Mouse (Mus musculus) stomach, embryonic 15.5 days (tissue): ENCODE data around the gene Map1b. TPM values are rescaled to one million over a fixed set of nuclear protein-coding genes. Genes with fewer than 3 reads are reported as not detected.

Experiments used
- ATAC-seq: fragments of 200-750 bp; cut with Nextera tagmentation; 2 replicates; pipeline ENCODE4 v1.8.0; 2017; ENCODE audit warnings: low read depth, moderate number of reproducible peaks, moderate TSS enrichment; ENCODE audit not compliant: insufficient read depth, low FRiP score
- H3K27ac ChIP-seq: fragments of 300-500 bp; sonication (generic); 2 replicates; pipeline ENCODE4 v1.5.1; 2015; ENCODE audit warnings: mild to moderate bottlenecking, inconsistent platforms
- H3K27me3 ChIP-seq: fragments of 300-500 bp; sonication (generic); replicated peaks from 2 replicates; pipeline ENCODE4 v1.6.1; 2015; ENCODE audit warnings: inconsistent platforms
- H3K36me3 ChIP-seq: fragments of 300-500 bp; sonication (generic); 2 replicates; pipeline ENCODE4 v1.6.1; 2015; ENCODE audit warnings: inconsistent platforms
- H3K4me1 ChIP-seq: fragments of 300-500 bp; sonication (generic); 2 replicates; pipeline ENCODE4 v1.6.1; 2015; ENCODE audit warnings: inconsistent platforms
- H3K4me2 ChIP-seq: fragments of 300-500 bp; sonication (generic); 2 replicates; pipeline ENCODE4 v1.6.1; 2015; ENCODE audit warnings: mild to moderate bottlenecking, inconsistent platforms
- H3K4me3 ChIP-seq: fragments of 300-500 bp; sonication (generic); replicated peaks from 2 replicates; pipeline ENCODE4 v1.5.1; 2015; ENCODE audit warnings: inconsistent platforms
- H3K9ac ChIP-seq: fragments of 300-500 bp; sonication (generic); 2 replicates; pipeline ENCODE4 v1.6.1; 2015; ENCODE audit warnings: inconsistent platforms
- H3K9me3 ChIP-seq: fragments of 300-500 bp; sonication (generic); 2 replicates; pipeline ENCODE4 v1.6.1; 2016; ENCODE audit warnings: inconsistent platforms
- WGBS: fragments of 180-500 bp; shearing (Covaris S2); methylation state at CpG from one replicate; pipeline ENCODE4 v1.1.7; 2015; 5-methylcytosine and 5-hydroxymethylcytosine counted together
- polyA plus RNA-seq: library from polyadenylated mRNA; unstranded; fragments of >200 nt; fragmentation: Nextera tagmentation; extraction: Ambion mirVana; gene quantifications from 2 replicates; pipeline ENCODE4 v1.2.1, GENCODE M21; 2015

Gene Map1b
- polyA plus RNA-seq = 131 and 137 TPM in 2 replicates

DNA sequence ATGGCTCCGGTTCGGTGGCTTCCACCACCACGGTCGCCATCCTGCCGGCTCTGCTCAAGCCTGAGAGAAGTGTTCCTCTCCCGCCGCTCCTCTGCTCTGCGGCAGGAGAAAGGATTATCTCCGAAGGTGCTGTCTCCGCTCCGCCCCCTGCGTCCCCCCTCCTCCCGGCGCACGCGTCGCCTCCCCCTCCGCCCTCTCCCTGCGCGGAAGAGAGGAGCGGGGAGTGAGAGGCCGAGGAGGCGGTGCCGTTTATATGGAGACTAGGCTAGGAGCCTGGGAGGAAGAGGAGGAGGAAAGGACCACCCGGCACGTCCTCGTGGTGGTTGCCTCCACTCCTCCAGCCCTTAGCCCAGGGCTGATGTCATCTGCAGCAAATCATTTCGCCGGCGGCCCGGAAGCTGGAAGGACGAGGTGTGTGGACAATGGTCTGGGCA lies at the start of gene Map1b:
Gene Map1b, minus strand, starts transcription at position 93 of the 434 bp plus-strand sequence.
- Histone ChIP-seq H3K4me2 (peak within 1 kb of the TSS; percentile 96), H3K36me3 (peaks cover 3% of the 10 kb centered on the region; the same call in 1 of the 2 replicates), H3K4me1 (peaks cover 10% of the 10 kb centered on the region), H3K9ac (peak within 1 kb of the TSS; percentile 33), H3K27ac (peak within 1 kb of the TSS; percentile 82), H3K27me3 (no peaks in the 10 kb centered on the region), H3K4me3 (peak within 1 kb of the TSS; percentile 69), H3K9me3 (no peaks in the 10 kb centered on the region)
- peak; percentile 78 for ATAC-seq
- 0% methylated on average over 21 of the region's 32 CpGs for WGBS

DNA sequence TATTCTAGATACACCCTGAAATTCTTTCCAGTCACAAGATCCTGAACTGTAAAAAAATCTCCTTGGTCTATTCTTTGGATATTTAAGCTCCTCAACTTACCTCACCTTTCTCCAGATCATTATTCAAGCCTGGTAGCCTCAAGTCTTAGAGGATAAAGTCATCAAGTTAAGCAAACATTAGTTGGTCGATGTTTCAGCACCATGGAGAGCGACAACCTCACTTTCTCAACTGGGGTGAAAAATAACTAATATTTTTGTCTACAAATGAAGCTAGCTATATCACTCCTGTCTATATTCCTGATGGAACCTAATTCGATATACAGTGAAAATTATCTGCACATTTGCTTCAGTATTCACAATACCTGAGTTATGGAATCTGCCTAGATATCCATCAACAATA lies 48.0 kb upstream of the Map1b start:
- no peaks in the 10 kb centered on the region for H3K9me3 ChIP-seq
- no peaks in the 10 kb centered on the region for H3K4me1 ChIP-seq
- no peak for ATAC-seq
- H3K27me3 ChIP-seq = no peaks in the 10 kb centered on the region
- no peak overlapping the region for H3K4me2 ChIP-seq
- H3K27ac ChIP-seq = no peak overlapping the region
- H3K36me3 ChIP-seq = no peaks in the 10 kb centered on the region
- WGBS = 27% methylated on average over 3 of the region's 3 CpGs
- no peak overlapping the region for H3K9ac ChIP-seq
- no peak overlapping the region for H3K4me3 ChIP-seq

DNA sequence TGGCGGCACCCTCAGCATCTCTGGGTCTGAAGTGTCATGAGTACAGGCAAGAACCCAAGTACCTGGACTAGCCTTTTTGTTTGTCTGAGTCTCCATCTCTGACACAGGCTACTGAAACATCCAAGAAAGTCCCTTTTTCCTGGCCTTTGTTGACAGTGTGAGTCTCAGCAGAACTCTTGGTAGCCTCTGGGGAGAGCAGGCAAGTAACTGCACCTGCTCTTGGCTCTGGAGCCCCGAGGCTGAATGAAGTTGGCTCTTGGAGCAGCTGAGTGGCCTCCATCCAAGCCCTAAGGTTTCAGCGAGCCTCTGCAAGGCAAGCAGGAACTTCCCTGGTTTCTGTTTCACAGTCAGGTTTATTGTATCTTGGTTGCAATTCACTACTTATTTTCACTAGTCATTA lies 46.7 kb upstream of the Map1b start:
- Histone ChIP-seq H3K4me1 (no peaks in the 10 kb centered on the region), H3K9ac (no peak overlapping the region), H3K4me2 (no peak overlapping the region), H3K36me3 (no peaks in the 10 kb centered on the region), H3K27me3 (no peaks in the 10 kb centered on the region), H3K9me3 (no peaks in the 10 kb centered on the region), H3K27ac (no peak overlapping the region), H3K4me3 (no peak overlapping the region)
- 53% methylated on average over 3 of the region's 3 CpGs for WGBS
- ATAC-seq = no peak

DNA sequence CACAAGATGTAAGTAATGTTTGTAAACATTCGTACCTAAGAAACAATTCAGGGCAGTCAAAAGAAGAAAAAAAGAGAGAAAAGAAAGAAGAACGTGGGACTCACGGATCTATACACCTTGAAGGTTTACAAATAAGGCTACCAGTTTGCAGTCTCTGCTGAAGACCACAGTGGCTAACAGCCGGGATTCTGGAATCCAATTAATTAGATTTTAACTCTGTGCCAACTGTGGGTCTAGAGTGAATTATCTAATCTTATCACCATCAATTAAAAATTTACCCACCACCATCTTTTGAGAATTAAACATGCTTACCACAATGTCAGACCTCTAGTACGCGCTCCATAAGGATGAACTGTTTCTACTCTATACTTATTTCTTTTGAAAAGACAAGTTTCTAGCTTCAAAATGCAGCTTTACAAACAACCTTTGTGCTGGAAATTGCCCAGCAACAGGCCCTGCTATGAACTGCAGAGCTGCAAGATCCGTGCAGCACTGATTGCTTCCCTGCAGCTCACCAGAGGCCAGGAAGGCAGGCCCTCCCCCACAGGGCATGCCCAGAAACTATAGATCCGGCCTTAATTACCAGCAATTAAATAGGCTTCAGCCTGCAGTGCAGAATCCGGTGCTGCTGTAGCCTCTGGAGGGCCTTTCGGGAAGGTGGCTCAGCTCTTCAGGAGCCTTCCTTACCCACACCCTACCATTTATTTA lies 45.7 kb upstream of the Map1b start:
- Histone ChIP-seq H3K9me3 (no peaks in the 10 kb centered on the region), H3K4me1 (no peaks in the 10 kb centered on the region), H3K27me3 (no peaks in the 10 kb centered on the region), H3K27ac (no peak overlapping the region), H3K4me2 (no peak overlapping the region), H3K9ac (no peak overlapping the region), H3K36me3 (no peaks in the 10 kb centered on the region), H3K4me3 (no peak overlapping the region)
- WGBS = 65% methylated on average over 10 of the region's 10 CpGs
- ATAC-seq = no peak

DNA sequence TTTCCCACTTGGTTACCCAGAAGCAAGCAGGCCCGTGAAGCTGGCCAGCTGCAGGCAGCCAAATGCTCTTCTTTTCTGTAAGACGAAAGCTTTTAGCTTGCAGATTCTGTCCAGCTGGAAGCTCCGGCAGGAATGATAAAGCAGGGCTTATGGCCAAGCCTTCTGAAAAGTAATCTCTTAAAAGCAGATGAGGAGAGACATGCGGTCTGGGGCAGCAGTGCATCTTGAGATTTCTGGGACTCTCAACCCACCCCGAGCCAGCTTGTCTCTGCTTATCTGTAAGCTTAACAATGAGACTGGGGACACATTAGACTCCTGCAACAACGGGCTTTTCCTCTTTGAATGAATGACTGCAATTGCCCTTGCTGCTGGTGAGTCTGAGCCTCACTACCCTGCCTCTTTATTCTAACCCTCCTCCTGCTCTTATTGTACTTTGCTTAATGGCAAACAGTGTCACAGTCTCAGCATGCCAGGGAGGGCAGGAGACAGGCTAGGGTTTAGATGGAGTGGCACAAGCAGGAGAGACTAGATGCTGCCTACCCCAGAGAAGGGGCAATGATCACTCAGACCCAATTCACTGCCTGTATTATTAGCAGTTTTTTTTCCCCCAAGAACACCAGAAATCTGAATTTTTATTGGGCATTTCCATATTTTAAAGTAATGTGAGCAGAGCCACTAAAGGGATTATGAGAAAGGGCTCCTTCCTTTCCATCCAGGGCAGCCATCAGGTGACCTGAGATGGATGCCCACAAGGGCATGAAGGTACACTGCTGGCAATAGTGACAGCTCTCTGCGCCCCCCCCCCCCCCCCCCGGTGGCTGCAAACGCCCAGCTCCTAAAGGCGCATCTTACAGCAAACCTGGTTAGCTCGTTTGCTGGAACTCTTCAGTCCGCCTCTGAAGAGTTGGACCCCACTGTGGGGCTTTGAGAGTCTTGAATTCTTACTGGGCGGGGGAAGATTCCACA lies 44.6 kb upstream of the Map1b start:
- no peak overlapping the region for H3K4me3 ChIP-seq
- no peak overlapping the region for H3K9ac ChIP-seq
- no peak overlapping the region; the same call in 1 of the 2 replicates for H3K27ac ChIP-seq
- no peaks in the 10 kb centered on the region for H3K36me3 ChIP-seq
- no peaks in the 10 kb centered on the region for H3K9me3 ChIP-seq
- no peaks in the 10 kb centered on the region for H3K4me1 ChIP-seq
- H3K4me2 ChIP-seq = no peak overlapping the region
- WGBS = 49% methylated on average over 11 of the region's 13 CpGs
- H3K27me3 ChIP-seq = no peaks in the 10 kb centered on the region
- ATAC-seq = no peak

DNA sequence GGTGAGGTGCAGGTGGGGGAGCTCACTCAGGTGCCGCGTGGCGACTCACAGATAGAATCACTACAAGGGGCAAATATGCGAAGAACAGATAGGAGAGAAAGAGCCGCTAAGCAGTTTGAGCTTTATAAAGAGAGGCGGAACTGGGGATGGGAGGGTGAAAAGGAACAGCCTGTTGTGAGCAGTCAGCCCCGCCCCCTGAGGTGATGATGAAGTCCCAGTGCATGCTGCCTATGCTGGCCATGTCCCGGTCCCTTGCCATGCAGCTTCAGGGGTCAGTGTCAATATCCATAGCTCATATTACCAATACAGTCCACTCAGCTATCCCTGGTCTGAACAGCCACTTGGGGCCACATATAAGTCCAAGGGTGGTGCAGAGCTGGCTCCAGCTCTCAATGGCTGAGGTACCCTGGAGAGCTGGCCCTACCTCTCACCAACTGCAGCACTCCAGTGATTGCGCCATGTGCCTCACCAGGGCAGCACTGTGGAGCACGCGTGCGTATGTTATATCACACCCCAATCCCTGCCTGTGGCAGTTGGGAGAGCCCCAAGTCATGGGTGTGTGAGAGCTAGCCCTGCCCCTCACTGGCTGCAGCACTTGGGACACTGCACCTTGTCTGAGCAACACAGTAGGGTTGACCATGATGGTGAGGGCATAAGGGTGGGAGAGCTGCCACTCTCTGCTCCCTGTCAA lies 42.0 kb upstream of the Map1b start:
- no peaks in the 10 kb centered on the region for H3K36me3 ChIP-seq
- no peak overlapping the region for H3K4me3 ChIP-seq
- H3K9ac ChIP-seq = no peak overlapping the region
- no peaks in the 10 kb centered on the region for H3K4me1 ChIP-seq
- no peaks in the 10 kb centered on the region for H3K9me3 ChIP-seq
- 66% methylated on average over 12 of the region's 12 CpGs for WGBS
- H3K27me3 ChIP-seq = no peaks in the 10 kb centered on the region
- ATAC-seq = 0 out of 2 replicates have a peak, but pooled peaks have one; percentile 39
- no peak overlapping the region for H3K27ac ChIP-seq
- peak overlapping the region; percentile 5; the same call in 1 of the 2 replicates for H3K4me2 ChIP-seq

DNA sequence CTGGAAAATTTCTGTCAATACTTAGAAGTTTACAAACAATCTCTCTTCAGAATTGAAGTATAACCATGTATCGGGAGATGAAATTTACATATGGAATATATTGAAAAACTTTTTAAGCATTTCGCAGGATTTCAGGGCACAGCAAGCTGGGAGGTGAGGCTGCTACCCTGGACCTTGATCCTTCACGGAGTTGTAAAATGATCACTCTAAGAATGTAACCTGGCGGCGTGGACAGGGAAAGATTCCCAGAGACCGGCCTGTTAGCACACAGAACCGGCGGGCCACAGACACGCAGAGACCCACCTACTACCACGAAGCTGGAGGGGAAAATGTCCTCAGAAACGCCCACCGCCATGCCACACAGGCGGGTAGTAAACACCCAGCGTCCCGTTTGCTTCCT lies 41.5 kb upstream of the Map1b start:
- Histone ChIP-seq H3K4me3 (no peak overlapping the region), H3K4me1 (no peaks in the 10 kb centered on the region), H3K4me2 (peak overlapping the region; percentile 5; the same call in 1 of the 2 replicates), H3K9ac (no peak overlapping the region), H3K36me3 (no peaks in the 10 kb centered on the region), H3K27ac (no peak overlapping the region), H3K27me3 (no peaks in the 10 kb centered on the region), H3K9me3 (no peaks in the 10 kb centered on the region)
- 54% methylated on average over 15 of the region's 15 CpGs for WGBS
- no peak for ATAC-seq

DNA sequence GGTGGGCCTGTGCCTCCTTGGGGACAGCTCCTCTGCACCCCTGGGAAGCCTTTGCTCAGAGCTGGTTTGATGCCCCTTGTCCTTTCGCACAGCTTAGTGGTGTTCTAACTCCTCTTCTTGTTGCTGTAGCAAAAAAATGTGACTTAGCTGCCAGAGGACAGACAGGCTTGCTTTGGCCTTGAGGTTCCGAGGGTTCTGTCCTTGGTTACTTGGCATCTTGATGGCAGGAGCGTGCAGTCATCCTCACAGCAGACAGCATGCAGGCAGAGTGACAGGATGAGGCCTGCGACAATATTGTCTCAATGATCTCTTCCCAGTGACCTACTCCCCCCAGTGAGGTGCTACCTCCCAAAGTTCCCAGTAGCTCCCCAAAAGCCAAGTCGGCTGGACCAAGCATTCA lies 41.0 kb upstream of the Map1b start:
- 83% methylated on average over 5 of the region's 5 CpGs for WGBS
- Histone ChIP-seq H3K27ac (no peak overlapping the region), H3K4me2 (no peak overlapping the region), H3K4me1 (no peaks in the 10 kb centered on the region), H3K36me3 (no peaks in the 10 kb centered on the region), H3K9me3 (no peaks in the 10 kb centered on the region), H3K9ac (no peak overlapping the region), H3K27me3 (no peaks in the 10 kb centered on the region), H3K4me3 (no peak overlapping the region)
- ATAC-seq = no peak

DNA sequence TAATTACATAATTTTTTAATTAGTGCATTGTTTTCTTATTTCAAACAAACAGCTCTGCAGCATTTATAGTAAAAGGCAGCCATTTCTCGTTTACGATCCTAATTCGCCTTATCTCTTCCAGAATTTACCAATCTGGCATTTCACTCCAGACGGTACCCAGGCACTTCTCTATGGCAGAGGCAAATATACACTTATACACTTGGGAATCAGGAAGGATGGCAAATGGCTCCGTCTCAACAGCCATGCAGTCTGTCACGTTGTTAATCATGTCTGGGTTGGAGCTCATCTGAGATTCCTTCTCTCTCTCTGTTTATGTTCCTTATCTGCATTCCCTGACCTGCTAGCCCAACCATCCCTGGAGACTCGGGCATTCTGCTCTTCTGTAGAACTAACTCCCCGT lies 38.6 kb upstream of the Map1b start:
- Histone ChIP-seq H3K36me3 (no peaks in the 10 kb centered on the region), H3K4me1 (no peaks in the 10 kb centered on the region), H3K9ac (no peak overlapping the region), H3K4me3 (no peak overlapping the region), H3K27me3 (no peaks in the 10 kb centered on the region), H3K9me3 (no peaks in the 10 kb centered on the region), H3K27ac (no peak overlapping the region), H3K4me2 (no peak overlapping the region)
- 34% methylated on average over 8 of the region's 8 CpGs for WGBS
- ATAC-seq = no peak

DNA sequence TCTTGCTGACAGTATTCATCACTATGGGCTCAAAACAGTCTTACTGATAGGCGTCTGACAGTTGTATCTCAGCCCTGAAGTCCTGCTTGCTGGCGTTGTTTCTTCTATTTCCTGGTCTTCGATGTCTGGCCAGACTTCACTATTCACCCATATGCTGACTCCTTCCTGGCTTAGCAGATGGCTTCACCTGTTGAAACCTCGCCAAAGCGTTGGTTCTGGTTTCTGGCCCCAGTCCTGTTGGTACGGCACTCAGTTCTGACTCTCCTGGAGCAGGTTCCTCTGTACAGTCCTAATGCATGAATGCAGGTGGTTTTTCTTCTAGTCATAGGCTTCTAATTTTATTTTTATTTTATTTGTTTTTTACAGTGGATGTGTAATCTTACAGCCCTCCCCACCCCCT lies 38.1 kb upstream of the Map1b start:
- no peak overlapping the region for H3K4me3 ChIP-seq
- no peaks in the 10 kb centered on the region for H3K27me3 ChIP-seq
- no peak overlapping the region for H3K27ac ChIP-seq
- H3K4me2 ChIP-seq = no peak overlapping the region
- H3K4me1 ChIP-seq = 0 out of 2 replicates have a peak, but pooled peaks cover 2% of the 10 kb centered on the region
- H3K36me3 ChIP-seq = no peaks in the 10 kb centered on the region
- no peaks in the 10 kb centered on the region for H3K9me3 ChIP-seq
- 84% methylated on average over 6 of the region's 6 CpGs for WGBS
- no peak overlapping the region for H3K9ac ChIP-seq
- no peak for ATAC-seq

DNA sequence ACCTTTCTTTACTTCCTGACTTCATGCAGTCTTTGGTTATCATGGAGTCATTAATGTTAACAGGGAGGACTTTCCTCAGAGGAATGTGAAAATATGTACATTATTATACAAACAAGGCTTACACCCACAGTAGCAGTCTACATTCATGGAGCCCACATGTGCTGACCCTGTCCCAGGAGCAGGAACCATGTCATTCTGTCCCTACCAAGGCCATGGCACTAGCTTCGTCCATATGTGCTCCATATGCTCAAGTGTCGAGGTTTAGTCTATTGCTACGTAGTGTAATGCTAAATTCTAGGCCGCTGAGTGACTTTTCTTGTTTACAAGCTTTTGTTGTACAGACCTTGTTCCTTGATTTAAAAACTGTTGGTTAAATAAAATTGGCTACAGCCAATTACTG lies 36.0 kb upstream of the Map1b start:
- Histone ChIP-seq H3K9ac (no peak overlapping the region), H3K27me3 (no peaks in the 10 kb centered on the region), H3K36me3 (no peaks in the 10 kb centered on the region), H3K4me1 (0 out of 2 replicates have a peak, but pooled peaks cover 2% of the 10 kb centered on the region), H3K4me3 (no peak overlapping the region), H3K27ac (no peak overlapping the region), H3K9me3 (no peaks in the 10 kb centered on the region), H3K4me2 (no peak overlapping the region)
- WGBS = 84% methylated on average over 4 of the region's 4 CpGs
- ATAC-seq = no peak
